Mouse (Mus musculus) thymus, postnatal 36 days (tissue): ENCODE results near the gene Cuedc1.
A peak's percentile ranks its signal among the peaks of the same experiment; 100 is the strongest.
"Not testable (repeated sequence)": the region's sequence is repeated elsewhere in the genome, so short reads cannot be mapped to it uniquely, and the experiment has no call there.

Experiments used
- DNase-seq, 2 experiments: peaks; one replicate each; pipeline ENCODE4 v3.0.0; 2022; ENCODE audit warnings: mixed read lengths in 2 of 2

Gene Cuedc1

DNA sequence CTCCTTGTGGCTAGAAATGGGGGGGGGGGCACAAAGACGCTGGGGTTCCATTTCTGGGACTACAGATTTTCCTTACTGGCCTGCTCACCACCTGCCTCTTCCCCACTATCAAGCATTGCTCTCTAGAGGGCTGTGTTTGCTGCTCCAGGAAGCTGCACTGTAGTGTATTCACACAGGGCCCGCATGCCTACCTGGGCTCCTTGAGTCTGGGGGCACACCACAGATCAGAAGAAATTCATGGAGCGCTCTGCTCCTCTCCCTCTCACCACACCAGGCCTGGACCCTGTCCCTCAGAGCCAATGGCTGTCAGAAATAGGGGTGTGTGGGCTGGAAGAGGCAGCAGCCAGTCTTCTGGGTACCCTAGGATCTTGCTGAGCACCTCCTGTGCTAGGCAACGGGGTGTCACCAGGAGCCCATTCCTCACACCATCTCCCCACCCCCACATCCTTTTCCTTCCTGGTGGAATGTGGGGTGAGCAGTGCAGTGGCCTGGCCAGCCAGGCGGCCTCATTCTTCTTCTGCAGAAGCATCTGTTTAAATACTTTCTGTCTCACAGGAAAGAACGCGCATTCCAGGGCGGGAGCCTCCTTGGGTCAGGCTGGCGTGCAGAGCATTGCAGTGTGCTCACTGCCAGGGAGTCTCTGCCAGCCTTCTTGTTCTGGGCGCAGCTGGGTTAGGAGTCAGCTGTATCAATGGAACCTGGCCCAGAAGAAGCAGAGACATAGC lies 74.9 kb downstream of the Cuedc1 start:
- no peak for DNase-seq

DNA sequence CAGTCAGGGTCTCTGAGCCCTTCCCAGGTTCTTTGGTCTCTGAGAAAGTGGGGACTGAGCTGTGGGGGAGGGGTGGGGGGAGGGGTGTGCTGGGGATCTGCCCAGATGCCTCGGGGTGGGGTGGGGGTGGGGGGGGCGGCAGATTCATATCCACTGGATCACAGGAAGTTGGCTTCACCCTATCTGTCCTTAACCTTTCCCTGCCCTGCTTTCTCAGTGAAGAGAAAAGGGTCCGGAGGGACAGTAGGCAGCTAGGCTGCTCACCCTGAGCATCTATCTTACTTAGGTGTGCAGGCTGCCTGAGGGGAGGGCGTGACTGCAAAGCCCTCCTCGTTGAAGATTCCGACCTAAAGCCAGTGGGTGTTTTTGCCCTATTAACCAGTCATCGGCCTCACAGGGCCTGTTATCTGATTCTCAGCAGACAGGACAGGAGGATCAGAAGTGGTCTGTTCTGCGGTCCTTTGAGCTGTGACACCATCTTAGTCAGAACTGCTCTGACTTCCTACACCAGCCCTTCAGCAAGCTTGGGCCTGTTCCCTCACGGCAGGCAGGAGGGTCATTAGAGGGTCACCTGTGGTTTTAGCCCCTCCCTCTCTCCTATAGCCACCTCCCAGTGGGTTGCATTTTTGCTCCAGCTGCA lies 75.6 kb downstream of the Cuedc1 start:
- no peak for DNase-seq

DNA sequence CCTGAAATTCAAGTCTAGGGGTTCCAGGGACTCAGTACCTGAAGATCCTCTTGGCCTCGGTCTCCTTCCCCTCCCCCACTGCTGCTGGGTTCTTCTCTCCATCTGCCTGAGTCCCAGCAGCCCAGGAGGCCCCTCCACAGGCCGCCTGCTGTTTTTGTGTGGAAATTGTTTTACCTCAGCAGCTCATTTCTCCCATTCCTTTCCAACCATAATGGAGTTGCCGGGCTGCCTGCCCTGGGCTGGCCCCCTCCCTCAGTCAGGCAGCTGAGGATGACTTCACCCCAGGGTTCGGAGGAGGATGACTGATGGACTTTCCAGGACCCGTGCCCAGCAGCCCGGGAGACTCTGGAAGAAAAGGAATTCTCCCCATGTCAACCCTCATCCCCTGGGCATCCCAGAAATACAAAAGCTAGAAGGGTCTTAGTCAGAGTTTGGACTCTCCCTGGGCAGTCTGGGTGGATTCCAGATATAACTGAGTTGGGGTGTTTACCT lies 82.7 kb downstream of the Cuedc1 start:
- DNase-seq: no peak

DNA sequence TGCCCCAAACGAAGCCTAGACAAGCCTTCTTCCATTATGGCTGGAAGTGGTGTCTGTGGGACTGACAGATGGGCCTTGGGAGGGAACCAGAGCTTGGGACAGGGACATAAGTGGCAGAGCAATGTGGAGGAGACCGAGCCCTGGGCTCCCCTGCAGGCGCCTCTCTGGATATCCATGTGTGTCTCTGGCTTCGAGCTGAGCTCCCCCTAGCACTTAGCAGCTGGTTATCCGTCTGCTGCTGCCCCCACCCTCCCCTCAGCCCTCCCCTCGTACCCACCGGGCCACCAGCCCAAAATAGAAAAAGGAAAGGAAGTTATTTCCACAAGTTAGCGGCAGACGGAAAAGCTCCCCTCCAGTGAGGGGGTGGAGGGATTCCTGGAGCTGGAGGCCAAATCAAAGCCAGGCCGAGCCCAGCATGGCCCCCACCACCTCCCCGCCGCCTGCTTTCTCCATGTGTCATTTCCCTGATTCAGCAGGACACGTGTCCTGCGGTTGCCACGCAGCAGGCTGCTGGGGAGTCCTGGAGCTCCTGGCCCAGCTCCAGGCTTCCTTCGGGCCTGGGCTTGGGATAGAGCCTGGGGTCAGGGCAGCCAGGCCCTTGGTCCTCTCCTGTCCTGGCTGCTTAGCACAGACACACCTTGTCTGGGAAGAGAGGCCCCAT lies 83.2 kb downstream of the Cuedc1 start:
- no peak for DNase-seq

DNA sequence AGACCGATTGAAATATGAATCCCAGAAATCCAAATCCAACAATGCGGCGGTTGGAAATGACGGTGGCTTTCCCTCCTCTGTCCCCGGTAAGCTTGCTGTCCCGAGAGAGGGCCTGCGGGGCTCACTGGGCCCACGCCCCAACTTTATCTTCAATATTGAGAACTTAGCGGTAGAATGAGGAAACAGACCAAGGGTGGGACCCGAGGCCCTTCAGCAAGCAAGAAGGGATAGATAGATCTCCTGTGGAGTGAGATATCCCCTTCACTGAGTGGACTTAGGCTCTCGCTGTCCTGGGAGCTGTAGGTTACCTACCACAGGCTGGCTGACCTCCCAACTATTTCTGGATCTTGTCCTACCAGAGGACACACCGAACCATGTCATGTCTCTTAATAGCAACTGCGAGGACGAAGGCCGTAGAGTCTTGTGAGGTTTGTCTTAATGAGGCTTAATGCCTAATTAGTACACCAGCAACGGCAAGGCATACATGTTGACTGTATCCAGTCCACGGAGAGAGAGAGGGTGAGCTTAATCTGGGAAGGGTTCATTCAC lies 86.8 kb downstream of the Cuedc1 start:
- DNase-seq: no peak

DNA sequence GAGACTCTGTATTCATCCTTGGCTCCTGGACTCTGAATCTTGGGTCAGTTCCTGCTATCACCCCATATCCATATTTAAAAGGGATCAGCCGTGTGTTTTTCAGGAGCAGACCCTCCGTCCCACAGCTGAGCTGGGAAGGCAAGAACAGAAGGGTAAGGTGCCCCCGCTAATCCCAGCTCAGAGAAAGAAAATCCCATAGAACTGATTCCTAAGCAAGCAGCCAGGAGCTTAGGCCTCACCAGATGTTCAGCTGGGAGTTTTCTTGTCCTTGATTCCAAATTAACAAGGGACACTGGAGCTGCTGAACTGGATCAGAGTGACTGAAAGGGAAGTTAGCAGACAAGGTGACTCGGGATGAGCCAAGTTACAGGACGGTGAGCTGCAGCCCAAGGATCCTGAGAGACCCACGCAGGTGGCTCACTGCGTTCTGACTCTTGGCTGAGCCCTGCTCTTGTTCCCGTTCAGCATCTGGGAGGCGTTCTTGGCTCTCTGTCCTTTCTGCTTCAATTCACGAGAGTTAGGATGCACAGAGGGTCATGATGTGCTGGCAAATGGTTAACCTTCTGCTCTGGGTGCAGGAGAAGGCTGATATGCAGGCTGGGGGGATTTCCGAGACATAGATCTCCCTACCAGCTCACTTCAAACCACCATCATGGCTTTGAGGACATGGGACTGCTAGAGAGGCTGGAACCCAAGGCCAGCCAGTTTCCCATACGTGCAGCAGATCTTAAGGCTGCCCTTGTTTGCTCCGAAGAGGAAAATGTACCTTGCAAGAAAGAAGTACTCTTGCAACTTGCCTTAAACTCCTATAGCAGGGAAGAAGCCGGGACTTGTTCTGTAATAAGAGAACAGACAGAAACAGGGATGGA lies 88.5 kb downstream of the Cuedc1 start:
- DNase-seq: no peak

DNA sequence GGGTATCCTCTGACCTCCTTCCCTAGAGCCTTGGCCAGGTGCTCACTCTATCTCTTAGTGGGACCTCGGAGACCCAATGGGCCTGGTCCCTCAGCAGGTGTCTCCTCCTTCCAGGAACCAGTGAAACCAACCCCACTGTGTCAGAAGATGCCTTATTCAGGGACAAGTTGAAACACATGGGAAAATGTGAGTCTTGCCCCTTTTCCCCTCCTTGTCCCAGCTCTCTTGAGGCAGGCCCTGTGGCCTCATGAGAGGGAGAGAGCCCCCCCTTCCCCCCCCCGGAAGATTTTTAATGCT lies 89.0 kb downstream of the Cuedc1 start:
- no peak for DNase-seq

DNA sequence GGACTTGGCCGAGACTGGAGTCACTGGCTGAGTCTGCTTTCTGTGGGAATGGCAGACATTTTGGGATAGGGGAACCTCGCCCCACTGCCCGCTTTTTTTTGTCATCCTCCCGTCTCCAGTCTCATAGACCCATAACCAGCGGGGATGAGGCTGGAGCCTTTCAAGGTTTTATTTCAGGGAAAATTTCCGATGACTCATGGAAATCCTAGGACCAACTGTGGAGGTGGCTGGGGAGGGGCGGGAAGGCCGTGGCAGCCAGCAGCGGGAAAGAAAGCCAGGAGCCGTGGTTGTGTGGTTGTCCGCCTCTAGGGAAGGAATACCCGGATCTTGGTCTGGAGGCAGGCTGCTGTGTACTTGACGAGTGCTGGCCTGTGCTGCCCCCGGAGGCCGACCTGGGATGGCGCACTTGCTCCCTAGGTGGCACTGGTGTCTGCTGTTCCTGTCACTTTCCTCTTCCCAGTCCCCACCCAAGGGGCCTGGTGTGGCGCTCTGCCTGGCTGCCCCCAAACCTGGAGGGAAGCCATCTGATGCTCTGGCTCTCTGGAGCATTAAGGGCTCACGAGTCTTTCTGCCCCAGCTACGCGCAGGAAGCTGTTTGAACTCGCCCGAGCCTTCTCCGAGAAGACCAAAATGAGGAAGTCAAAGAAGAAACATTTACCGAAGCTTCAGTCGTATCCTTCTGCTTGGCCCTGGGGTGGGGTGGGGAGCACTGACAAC lies 89.7 kb downstream of the Cuedc1 start:
- DNase-seq: peak; percentile 82 to 83

DNA sequence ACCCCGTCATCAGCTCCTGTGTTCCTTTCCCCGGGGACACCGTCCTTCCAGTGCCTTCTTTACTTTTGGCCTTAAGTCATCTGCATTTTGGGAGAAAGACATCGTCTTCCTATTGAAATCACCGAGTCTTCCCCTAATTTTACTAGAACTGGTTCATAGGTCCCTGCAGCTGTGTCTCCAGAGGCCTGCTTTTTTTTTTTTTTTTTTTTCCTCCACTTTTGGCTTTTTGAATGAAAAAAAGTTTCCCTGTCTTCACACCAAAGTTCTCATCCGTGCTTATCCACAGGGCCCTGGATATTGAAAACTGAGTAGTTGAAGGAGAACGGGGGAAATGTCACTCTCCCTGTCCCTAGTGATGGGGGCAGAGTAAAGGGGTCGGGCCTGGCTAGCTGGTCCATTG lies 90.4 kb downstream of the Cuedc1 start:
- DNase-seq: no peak

DNA sequence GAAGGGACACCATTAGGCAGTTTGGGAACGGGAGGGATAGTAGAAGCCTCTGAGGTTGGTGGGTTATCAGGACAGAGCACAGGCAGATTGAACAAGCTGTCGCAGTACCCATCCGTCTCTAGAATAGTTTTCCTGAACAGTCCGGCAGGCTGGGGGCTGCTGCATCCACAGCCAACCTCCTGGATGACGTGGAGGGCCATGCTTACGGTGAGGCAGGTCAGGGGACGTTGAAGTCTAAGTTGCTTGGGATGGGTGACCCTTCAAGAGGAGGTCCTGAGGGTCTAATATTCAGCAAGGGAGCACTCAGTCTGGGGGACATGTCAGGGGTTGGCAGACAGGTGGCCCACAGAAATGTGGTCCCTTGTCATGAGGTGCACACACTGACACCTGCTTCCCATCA lies 90.8 kb downstream of the Cuedc1 start:
- DNase-seq: no peak

DNA sequence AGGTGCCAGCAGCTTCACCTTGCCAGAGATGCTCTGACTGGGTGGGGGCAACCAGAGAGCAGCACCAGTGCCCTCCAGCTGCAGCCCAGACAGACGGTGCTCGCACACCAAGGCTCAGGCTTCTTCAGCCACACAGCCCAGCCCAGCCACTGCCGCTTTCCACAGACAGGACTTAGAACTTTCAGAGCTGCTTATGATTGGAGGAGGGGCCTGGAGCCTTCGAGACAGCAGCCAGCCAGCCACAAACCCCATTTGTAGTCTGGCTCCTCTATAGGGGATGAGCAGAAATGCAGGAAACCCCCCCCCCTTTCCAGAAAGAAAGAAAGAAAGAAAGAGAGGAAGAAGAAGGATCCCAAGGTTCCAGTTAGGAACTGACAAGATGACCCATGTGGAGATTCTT lies 94.7 kb downstream of the Cuedc1 start:
- peak; percentile 42 to 65 for DNase-seq

DNA sequence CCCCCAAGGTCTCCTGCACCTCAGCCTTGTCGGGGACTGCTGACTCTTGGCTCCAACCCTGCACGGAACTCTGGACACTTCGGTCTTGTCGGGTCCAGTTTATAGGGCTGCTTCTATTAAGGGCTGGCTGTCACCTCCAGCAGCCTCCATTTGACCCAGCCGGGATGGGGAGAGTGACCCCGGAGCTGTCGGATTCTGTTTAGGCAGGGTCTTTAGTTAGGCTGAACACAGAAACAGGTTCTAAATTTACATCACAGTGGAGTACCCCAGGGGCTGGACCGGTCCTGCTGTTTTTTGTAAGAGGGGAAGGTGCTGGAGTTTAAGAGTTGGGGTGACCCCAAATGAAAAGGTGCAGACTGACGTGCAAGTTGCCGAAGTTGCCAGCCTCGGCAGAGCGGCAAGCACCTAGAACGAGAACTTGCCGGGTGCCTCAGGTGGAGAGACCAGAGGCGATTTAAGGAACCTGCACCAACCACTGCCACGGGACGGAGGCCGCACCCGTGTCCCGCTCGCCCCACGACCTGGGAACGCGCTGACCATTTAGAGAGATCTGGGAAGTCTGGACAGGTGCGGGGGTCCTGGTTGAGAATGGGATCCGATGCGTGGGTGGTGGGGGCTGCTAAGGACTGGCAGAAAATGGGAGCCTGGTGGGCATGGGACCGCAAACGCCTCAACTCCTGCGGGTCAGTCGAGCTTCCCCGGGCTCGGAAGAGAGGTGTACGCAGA lies 95.4 kb downstream of the Cuedc1 start:
- peak in 1 of 2 experiments; percentile 12 for DNase-seq

DNA sequence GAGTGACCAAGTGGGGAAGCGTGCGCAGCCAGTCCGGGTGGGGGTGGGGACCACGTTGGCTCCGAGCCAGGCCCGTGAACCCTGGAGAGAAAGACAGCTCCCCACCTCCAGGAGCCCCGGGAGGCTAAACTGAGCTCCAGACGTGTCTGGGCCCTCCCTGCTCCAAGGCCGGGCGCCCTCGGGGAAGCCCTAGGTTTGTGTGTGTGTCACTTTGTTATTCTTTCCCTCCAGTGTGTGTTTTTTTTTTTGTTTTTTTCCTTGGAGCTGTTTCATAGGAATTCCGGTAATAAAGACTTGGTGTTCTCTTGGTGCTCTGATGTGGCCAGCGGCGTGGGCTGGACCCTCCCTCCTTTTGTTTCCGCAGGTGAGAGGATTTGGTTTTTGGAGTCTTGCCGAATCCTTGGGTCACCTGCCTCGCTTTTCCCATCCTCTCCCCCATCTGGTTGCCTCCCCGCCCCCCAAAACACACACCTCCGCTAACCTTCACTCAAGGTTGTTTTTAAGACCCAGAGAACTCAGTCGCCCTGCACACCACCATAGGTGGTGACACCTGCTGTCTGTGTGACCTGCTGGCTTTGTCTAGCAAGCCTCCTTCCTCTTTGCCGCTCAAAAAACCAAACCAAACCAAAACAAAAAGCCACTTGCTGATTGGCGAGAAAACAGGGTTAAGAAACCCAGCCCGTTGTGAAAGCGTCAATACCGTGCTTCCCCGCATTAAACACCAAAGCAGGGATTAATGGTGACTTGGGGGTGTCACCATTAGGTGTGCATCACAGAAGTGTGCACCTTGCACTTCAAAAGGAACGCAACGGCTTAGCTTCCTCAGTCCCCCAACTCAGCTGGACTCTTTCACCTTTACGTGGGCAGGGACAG lies 96.2 kb downstream of the Cuedc1 start:
- DNase-seq: peak; percentile 40 to 43

DNA sequence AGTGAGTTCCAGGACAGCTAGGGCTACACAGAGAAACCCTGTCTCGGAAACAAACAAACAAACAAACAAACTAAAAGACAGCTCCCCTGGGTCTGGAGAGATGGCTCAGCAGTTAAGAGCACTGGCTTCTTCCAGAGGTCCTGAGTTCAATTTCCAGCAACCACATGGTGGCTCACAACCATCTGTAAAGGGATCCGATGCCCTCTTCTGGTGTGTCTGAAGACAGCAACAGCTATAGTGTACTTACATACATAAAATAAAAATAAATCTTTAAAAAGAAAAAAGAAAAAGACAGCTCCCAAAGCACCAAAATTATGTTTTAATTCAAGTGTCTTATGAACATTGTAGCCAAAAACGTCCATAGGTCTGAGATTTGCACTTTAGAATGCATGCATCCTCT lies 97.8 kb downstream of the Cuedc1 start:
- not testable (repeated sequence) for DNase-seq

DNA sequence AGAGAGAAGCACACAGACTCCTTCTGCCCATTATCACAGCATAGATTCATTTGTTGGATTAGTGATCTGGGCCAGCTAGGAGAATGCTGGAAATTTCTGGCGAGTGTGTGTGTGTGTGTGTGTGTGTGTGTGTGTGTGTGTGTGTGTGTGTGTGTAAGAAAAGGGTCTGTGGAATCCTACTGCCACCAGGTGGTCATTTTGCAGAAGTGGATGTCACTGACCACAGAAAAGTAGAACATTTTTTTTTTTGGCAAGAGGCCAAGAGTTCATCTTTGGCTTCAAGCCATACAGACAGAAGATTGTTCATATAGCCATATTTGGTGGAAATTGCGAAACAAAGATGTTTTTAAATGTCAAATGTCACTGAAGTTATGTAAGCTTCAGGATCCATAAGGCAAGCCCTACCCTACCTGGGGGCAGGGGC lies 99.3 kb downstream of the Cuedc1 start:
- DNase-seq: peak in 1 of 2 experiments; percentile 20

DNA sequence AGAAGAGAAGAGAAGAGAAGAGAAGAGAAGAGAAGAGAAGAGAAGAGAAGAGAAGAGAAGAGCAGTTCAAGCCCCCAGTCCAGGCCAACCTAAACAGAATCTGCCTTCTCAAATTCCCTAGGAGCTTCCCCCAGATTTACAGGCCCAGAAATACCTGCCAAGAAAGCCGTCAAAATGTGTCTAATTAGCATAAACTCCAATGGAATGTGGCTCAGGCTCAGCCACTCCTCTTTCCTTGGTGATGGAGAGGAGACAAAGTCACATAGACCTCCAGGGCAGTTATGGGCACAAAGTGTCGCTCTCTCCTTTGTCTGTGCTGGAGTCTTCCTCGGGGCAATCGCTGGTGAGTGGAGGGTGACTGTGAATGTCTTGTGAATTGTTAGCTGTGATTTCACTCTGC lies 100.4 kb downstream of the Cuedc1 start:
- no peak for DNase-seq

DNA sequence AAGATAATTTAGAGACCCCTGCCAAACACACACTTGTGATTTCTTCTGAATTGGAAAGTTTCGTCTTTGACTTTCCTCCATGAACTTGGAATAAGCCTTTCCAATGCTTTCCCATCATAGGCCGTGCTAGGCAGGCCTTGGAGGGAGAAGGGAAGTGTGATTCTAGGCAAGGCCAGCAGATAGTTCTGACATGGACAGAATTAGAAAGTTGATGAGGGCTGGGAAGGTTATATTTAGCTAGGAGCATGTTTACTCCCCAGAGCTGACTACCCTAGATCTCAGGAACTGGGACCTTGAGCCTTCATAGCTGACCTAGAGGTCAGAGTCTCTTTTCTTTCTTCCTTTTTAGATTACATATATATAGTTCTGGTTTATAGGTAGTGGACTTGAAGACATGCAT lies 103.3 kb downstream of the Cuedc1 start:
- no peak for DNase-seq

DNA sequence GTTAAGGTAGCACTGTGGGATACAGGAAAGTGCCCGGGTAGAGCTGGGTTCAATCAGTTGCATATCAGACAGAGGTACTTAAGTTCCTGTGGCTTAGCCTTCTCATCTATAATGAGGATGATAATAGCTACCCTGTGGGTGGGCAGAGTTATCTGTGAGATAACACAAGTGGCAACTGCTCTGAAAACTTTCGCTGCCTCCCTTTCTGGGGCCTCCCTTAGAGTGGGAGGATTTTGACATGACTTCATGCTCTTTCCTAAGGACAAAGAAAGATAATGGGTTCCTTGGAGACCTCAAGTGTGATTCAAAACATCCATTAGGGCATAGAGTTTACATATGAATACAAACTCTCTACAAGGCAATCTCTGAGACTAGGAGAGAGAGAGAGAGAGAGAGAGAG lies 104.2 kb downstream of the Cuedc1 start:
- DNase-seq: no peak

DNA sequence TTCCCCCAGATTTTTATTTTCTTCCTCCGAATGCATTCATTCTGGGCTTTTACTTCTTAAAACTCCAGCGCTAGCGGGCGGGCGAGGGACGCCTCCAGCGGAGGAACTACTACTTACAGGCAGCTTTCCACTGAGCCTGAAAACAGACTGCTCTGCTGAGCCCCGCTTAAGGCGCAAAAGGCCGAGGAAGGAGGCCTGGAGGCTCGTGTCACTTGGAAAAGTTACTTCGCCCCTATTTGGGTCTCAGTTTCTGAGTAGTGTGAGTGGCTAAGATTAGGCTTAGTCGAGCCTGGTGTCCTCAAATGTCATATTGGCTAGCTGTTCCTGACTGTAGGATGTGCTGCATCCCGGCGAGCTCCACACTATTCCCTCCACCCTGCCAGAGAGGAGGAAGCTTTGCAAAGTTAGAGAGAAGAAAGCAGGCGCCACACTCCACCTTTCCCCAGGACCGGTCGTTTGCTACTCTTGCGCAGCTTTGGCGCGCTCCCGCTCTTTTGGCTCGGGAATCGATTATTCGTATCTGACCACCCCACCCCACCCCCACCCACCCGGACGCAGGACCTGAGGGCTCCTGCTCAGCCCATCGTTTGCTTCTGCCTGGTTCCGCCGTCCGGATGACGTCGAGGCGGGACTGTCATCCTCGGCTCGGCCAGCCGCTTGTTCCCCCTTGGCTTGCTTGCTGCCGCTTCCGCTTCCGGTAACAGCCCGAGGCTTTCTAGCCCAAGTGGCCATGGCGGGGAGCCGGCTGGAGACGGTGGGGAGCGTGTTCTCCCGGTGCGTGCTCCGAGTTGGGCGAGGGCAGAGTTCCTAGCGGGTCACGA lies 106.1 kb downstream of the Cuedc1 start, which contains the start of gene Mrps23:
Mrps23 (plus strand) TSS at position 677 of the 821 bp plus-strand sequence.
- peak; percentile 87 to 93 for DNase-seq
